Mouse (Mus musculus) kidney, embryonic 16.5 days (tissue): ENCODE measurements around the gene Mmp28. TPM values are rescaled to one million over a fixed set of nuclear protein-coding genes. Genes with fewer than 3 reads are reported as not detected.

ENCODE experiments used
- ATAC-seq: fragments of 200-750 bp; cut with Nextera tagmentation; 2 replicates; pipeline ENCODE4 v1.8.0; 2017; ENCODE audit warnings: moderate TSS enrichment; ENCODE audit not compliant: low FRiP score, low TSS enrichment
- H3K27ac ChIP-seq: fragments of 300-500 bp; sonication (generic); 2 replicates; pipeline ENCODE4 v1.5.1; 2014; ENCODE audit warnings: low read length
- H3K27me3 ChIP-seq: fragments of 300-500 bp; sonication (generic); 2 replicates; pipeline ENCODE4 v1.6.1; 2014; ENCODE audit warnings: low read length, control low read depth, mixed read lengths; ENCODE audit not compliant: insufficient read depth
- H3K36me3 ChIP-seq: fragments of 300-500 bp; sonication (generic); 2 replicates; pipeline ENCODE4 v1.6.1; 2014; ENCODE audit warnings: low read length, control low read depth, mixed read lengths; ENCODE audit not compliant: insufficient read depth
- H3K4me1 ChIP-seq: fragments of 300-500 bp; sonication (generic); 2 replicates; pipeline ENCODE4 v1.6.1; 2014; ENCODE audit warnings: low read length, control low read depth, mixed read lengths; ENCODE audit not compliant: insufficient read depth
- H3K4me2 ChIP-seq: fragments of 300-500 bp; sonication (generic); replicated peaks from 2 replicates; pipeline ENCODE4 v1.6.1; 2014; ENCODE audit warnings: low read depth, low read length
- H3K4me3 ChIP-seq: fragments of 300-500 bp; sonication (generic); 2 replicates; pipeline ENCODE4 v1.5.1; 2014; ENCODE audit warnings: mild to moderate bottlenecking, low read length
- H3K9ac ChIP-seq: fragments of 300-500 bp; sonication (generic); replicated peaks from 2 replicates; pipeline ENCODE4 v1.6.1; 2014; ENCODE audit warnings: low read length
- H3K9me3 ChIP-seq: fragments of 300-500 bp; sonication (generic); 2 replicates; pipeline ENCODE4 v1.6.1; 2016; ENCODE audit warnings: low read length, control low read depth
- WGBS: fragments of 180-500 bp; shearing (Covaris S2); extraction: QIAGEN DNeasy Blood & Tissue Kit; methylation state at CpG from one replicate; pipeline ENCODE4 v1.1.7; 2014; 5-methylcytosine and 5-hydroxymethylcytosine counted together
- polyA plus RNA-seq: library from polyadenylated mRNA; unstranded; fragments of >200 nt; fragmentation: Nextera tagmentation; extraction: Ambion mirVana; gene quantifications from 2 replicates; pipeline ENCODE4 v1.2.1, GENCODE M21; 2015

Gene Mmp28
- polyA plus RNA-seq, 1 experiment from 2014 or later, result 1.7 TPM

DNA sequence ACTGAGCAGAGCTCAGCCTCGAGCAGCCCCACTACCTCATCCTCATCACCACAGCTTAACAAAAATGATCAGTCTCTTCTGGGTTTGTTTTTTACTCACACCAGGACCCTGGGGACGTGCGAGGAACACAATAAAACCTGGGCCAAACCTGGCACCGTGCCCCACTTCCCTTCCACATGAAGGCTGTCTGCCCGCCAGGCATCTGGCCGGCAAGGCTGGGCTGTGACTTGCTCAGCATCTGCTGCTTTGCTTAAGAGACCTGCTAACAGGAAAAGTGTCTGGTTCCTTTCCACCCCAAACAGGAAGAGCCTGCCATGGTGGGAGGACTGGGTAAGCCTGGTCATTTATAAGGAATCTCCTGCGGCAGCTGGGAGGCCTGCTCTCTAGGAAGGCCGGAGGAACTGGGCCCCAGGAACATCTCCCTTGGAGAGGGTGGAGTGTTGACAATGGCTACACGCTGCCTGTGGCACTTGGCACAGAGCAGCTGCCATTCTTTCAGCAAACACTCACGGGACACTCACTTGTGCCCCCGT lies 4.3 kb upstream of the Mmp28 start:
- no peaks in the 10 kb centered on the region for H3K36me3 ChIP-seq
- no peaks in the 10 kb centered on the region; the same call in 1 of the 2 replicates for H3K4me1 ChIP-seq
- 53% methylated on average over 11 of the region's 11 CpGs for WGBS
- H3K4me2 ChIP-seq, result no peak overlapping the region
- peak overlapping the region; percentile 47; the same call in 1 of the 2 replicates for H3K27ac ChIP-seq
- no peak overlapping the region for H3K4me3 ChIP-seq
- H3K27me3 ChIP-seq, result peaks cover 12% of the 10 kb centered on the region
- ATAC-seq, result peak; percentile 64
- H3K9ac ChIP-seq, result no peak overlapping the region
- H3K9me3 ChIP-seq, result no peaks in the 10 kb centered on the region

DNA sequence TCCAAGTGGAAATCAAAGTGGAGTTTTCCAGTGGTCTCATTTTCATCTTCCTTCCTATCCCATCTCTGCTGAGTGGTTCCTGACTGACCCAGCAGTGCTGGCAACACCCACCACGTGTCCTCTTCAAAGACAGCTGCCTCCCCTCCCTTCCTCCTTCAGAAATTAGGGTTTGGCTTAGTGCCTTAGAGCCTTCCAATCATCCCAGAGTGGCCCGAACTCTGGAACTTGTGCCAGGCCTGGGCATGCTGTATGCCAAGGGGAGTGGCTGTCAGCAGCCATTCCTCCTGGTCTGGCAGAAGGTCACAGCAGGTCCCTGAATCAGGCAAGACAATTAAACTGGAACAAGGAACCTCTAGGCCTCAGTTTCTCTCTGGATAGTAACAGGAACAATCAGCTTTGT lies 3.1 kb upstream of the Mmp28 start:
- Histone ChIP-seq H3K9me3 (no peaks in the 10 kb centered on the region), H3K4me1 (no peaks in the 10 kb centered on the region), H3K27ac (no peak overlapping the region), H3K27me3 (peaks cover 12% of the 10 kb centered on the region), H3K36me3 (no peaks in the 10 kb centered on the region), H3K4me3 (no peak overlapping the region), H3K4me2 (no peak overlapping the region), H3K9ac (no peak overlapping the region)
- ATAC-seq, result no peak
- WGBS, result 23% methylated on average over 2 of the region's 2 CpGs

DNA sequence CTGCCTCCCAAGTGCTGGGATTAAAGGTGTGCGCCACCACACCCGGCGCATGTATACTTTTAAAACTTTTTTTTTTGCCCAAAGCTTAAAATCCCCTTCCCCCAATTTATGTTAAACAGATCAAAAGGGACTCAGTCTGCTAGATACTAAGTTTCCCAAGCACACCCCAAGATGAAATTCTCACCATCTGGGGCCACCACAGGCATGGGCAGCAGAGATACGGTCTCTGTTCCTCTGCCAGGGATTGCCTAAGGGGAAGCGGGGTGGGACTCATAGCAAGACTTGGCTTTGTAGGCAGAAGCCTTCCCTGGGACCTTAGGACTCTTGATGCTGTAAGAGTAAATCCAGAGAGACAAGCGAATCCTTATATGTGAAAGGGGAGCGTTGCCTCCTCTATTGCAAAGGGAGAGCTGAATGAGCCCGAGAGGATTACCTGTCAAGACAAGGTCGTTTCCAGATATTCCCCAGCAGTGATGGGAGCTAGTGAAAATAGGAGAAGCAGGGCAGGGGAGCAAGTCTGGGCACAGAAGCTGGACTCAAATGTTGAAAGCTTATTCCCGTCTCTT lies 1.3 kb downstream of the Mmp28 start:
- peaks cover 12% of the 10 kb centered on the region for H3K27me3 ChIP-seq
- H3K4me3 ChIP-seq, result no peak overlapping the region
- no peak overlapping the region for H3K9ac ChIP-seq
- H3K9me3 ChIP-seq, result no peaks in the 10 kb centered on the region
- WGBS, result 73% methylated on average over 10 of the region's 10 CpGs
- H3K36me3 ChIP-seq, result no peaks in the 10 kb centered on the region
- no peak for ATAC-seq
- H3K27ac ChIP-seq, result no peak overlapping the region
- peaks cover 8% of the 10 kb centered on the region for H3K4me1 ChIP-seq
- no peak overlapping the region for H3K4me2 ChIP-seq

DNA sequence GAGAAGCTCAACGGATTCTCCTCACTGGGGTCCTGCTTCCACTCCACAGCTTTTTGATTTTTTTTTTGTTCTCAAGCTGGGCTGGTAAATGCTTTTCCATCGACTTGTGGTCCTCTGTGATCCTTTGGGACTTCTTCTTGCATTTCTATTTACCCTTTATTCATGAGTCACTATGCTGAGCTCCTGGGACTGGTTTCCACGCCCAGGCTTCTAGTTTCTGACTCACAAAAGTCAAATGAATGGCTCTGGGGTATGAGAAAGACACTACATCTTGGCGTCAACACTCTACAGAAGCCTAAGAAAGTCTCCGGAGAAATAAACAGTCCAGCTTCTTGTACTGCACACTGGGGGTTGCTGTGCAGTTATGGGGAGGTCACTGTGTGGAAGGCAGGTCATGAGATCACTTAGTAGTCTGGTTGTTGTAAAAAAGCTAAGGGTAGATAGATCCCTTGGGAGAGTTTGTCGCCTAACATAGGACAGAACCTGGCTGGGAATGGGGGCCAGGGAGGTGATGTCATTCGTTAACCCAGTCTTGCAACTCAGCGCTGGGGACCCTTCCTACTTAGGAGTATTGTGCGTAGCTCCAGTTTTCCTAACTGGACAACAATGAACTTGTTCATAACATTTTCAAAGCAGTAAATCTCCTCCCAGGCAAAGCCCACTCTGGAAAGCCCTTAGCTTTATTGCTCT lies 4.8 kb downstream of the Mmp28 start:
- H3K27ac ChIP-seq, result no peak overlapping the region
- H3K27me3 ChIP-seq, result no peaks in the 10 kb centered on the region; the same call in 1 of the 2 replicates
- no peak overlapping the region for H3K4me2 ChIP-seq
- H3K9me3 ChIP-seq, result no peaks in the 10 kb centered on the region
- no peaks in the 10 kb centered on the region for H3K36me3 ChIP-seq
- H3K4me3 ChIP-seq, result no peak overlapping the region
- peaks cover 13% of the 10 kb centered on the region for H3K4me1 ChIP-seq
- no peak for ATAC-seq
- no peak overlapping the region for H3K9ac ChIP-seq
- 49% methylated on average over 9 of the region's 9 CpGs for WGBS

DNA sequence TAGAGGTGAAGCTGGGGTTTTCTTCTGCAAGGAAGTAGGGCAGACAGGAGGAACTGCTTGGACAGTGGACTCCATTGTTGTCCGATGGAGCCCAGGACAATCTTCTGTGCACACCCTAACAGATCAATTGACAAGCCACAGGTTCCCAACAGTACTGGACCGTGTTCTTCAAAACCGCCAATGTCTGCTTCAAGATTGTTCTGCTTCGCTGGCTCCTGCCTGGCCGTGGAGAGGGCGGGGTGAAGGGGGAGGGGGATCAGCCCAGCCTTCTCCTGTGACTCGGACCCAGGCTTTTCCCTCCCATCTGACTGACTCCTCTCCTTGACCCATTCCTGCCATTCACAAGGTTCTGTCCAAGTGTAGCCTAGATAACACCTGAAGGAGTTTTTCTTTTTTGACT lies 5.6 kb downstream of the Mmp28 start:
- Histone ChIP-seq H3K4me3 (no peak overlapping the region), H3K9ac (no peak overlapping the region)

DNA sequence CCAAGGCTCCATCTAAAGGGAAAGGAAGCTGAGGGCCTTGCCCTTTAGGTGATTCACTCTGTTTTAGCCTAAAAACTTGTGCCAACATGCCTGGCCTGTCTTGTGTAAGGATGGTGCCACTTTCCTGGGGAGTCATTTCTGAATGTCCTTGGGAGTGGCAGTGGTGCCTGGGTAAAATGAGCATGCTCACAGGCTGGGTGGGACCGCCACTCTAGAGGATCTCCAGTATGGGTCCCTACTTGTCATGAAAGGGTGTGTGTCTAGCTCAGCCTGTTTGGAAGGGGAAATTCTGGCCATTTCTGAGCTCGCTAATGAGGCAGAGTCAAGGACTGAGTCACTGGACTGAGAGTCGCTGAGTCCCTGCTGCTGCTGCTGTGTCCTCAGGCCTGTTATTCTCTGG lies 7.3 kb downstream of the Mmp28 start:
- H3K9ac ChIP-seq, result no peak overlapping the region
- ATAC-seq, result no peak
- no peak overlapping the region for H3K4me2 ChIP-seq
- H3K36me3 ChIP-seq, result no peaks in the 10 kb centered on the region
- no peak overlapping the region for H3K4me3 ChIP-seq
- no peaks in the 10 kb centered on the region for H3K27me3 ChIP-seq
- no peaks in the 10 kb centered on the region for H3K9me3 ChIP-seq
- 66% methylated on average over 3 of the region's 3 CpGs for WGBS
- no peak overlapping the region for H3K27ac ChIP-seq
- peaks cover 13% of the 10 kb centered on the region for H3K4me1 ChIP-seq

More for the DNA sequence above, 5.6 kb downstream of the Mmp28 start:
- H3K4me1 ChIP-seq, result peaks cover 13% of the 10 kb centered on the region
- H3K9me3 ChIP-seq, result no peaks in the 10 kb centered on the region
- H3K27ac ChIP-seq, result no peak overlapping the region
- H3K4me2 ChIP-seq, result no peak overlapping the region
- no peaks in the 10 kb centered on the region for H3K36me3 ChIP-seq
- 30% methylated on average over 7 of the region's 7 CpGs for WGBS
- no peak for ATAC-seq
- no peaks in the 10 kb centered on the region; the same call in 1 of the 2 replicates for H3K27me3 ChIP-seq

DNA sequence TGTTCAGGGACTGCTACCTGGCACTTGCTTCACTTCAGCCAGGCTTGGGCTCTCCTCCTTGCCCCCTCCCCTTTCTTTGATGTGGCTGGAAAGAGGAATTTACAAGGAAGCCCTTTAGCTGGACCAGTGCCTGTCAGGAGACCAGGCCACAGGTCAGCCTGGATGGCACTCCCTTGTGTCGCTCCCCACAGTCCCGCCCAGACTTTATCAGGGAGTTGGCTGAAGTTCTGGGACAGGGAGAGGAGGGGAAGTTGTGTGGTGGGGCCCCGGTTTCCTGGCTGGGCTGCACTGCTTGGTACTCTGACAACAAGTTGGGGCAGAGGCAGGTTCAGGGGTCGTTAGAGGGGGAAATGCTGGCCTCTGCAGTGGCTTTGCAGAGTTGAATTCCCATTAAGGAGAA lies 8.3 kb downstream of the Mmp28 start:
- no peak overlapping the region for H3K9ac ChIP-seq
- ATAC-seq, result peak; percentile 31; the same call in 1 of the 2 replicates
- no peak overlapping the region for H3K27ac ChIP-seq
- H3K4me2 ChIP-seq, result no peak overlapping the region
- 6% methylated on average over 4 of the region's 4 CpGs for WGBS
- no peak overlapping the region for H3K4me3 ChIP-seq
- H3K27me3 ChIP-seq, result no peaks in the 10 kb centered on the region
- peaks cover 13% of the 10 kb centered on the region for H3K4me1 ChIP-seq
- no peaks in the 10 kb centered on the region for H3K36me3 ChIP-seq
- H3K9me3 ChIP-seq, result no peaks in the 10 kb centered on the region

DNA sequence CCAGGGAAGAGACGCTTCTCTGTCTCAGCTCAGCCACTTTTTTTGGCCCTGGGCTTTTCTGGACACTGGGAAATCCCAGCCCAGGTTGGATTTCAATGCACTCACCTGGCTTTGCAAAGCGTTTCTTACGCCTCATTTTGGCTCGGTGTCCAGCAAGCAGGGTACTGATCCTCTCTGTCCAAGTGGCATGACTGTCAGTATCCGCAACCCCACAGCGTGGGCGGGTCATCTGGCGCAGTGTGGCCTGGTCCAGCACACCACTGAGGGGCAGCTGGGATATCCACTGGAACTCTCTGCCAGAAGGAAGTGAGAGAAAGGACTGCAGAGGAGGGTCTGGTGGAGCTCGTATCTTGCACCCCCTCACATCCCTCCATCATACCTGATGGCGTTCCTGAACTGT lies 11.6 kb downstream of the Mmp28 start:
- no peaks in the 10 kb centered on the region; the same call in 1 of the 2 replicates for H3K27me3 ChIP-seq
- no peak for ATAC-seq
- no peak overlapping the region for H3K27ac ChIP-seq
- H3K4me1 ChIP-seq, result peaks cover 29% of the 10 kb centered on the region
- H3K36me3 ChIP-seq, result no peaks in the 10 kb centered on the region
- H3K4me3 ChIP-seq, result no peak overlapping the region
- no peak overlapping the region for H3K9ac ChIP-seq
- H3K9me3 ChIP-seq, result no peaks in the 10 kb centered on the region
- WGBS, result 87% methylated on average over 10 of the region's 10 CpGs
- no peak overlapping the region for H3K4me2 ChIP-seq

DNA sequence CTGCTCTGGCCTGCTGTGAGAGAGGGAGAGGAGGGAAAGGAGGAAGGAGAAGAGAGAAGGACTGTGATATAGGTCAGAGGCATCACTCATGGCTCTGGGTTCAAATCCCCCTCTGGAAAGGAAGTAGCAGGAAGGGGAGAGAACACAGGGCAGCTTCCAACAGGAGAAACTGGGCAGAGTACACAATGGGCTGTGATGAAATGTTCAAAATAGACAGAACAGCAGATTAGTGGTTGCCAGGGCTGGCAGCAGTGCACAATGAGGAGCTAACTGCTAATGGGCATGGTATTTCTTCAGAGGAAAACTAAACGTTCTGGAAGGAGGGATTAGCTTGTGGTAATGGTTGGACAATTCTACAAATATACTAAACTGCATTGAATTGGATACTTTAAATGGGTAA lies 12.3 kb downstream of the Mmp28 start:
- Histone ChIP-seq H3K4me3 (no peak overlapping the region), H3K4me2 (no peak overlapping the region), H3K4me1 (peaks cover 29% of the 10 kb centered on the region), H3K9me3 (no peaks in the 10 kb centered on the region), H3K27me3 (peaks cover under 1% of the 10 kb centered on the region), H3K36me3 (no peaks in the 10 kb centered on the region), H3K27ac (no peak overlapping the region), H3K9ac (no peak overlapping the region)
- 56% methylated on average over 1 of the region's 1 CpGs for WGBS
- ATAC-seq, result no peak

DNA sequence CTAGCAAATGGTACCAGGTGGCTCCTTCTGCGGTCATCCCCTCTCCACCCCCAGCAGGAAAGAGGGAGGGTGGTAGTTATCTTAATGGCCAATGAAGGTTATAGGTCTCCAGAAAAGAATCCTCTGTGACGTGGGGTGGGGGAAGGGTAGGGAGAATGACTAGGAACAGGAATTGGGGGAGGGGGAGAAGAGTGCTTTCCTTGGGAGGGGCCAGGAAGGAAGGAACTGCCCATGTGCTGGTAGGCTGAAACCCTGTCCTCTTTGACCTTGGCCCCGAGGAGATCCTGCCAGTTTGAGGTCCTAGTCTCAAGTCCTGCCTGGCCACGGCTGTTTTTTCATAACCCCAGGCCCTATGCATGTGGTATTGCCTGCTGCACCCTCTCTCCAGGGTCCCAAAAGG lies 13.6 kb downstream of the Mmp28 start:
- Histone ChIP-seq H3K4me3 (no peak overlapping the region), H3K9ac (no peak overlapping the region), H3K36me3 (no peaks in the 10 kb centered on the region), H3K4me1 (peaks cover 29% of the 10 kb centered on the region), H3K4me2 (no peak overlapping the region), H3K27me3 (peaks cover 14% of the 10 kb centered on the region), H3K9me3 (no peaks in the 10 kb centered on the region), H3K27ac (peak overlapping the region; percentile 41; the same call in 1 of the 2 replicates)
- no peak for ATAC-seq
- WGBS, result 15% methylated on average over 4 of the region's 4 CpGs
